Mouse (Mus musculus) hematopoietic stem cell, adult 5-6 weeks (primary cell): ENCODE measurements at regions not wholly inside any gene's neighbourhood (a gene's known extent, or its start where the extent isn't known, plus 50 kb on each side); places are given as distances from the start of the nearest gene placed in this dataset.

Experiments used
- ATAC-seq, 2 experiments: fragments of 125-278 bp in 1 of 2; replicated peaks in 1 of 2; 2 replicates each; pipeline ENCODE4 v1.8.0; 2016 to 2017; ENCODE audit warnings: inconsistent platforms in 2 of 2, mild to moderate bottlenecking in 2 of 2, moderate number of reproducible peaks in 2 of 2, low read depth in 1 of 2, moderate TSS enrichment in 1 of 2; ENCODE audit not compliant: low FRiP score in 2 of 2, poor library complexity in 2 of 2, severe bottlenecking in 2 of 2, insufficient read depth in 1 of 2, low TSS enrichment in 1 of 2

- ATAC-seq: no peak
Observed at GRCm38 (mm10) chr12:77696662-77697061, 458.7 kb downstream of the Fut8 start.

- no peak for ATAC-seq
Observed at GRCm38 (mm10) chr12:77698088-77698487, 460.2 kb downstream of the Fut8 start.

- no peak for ATAC-seq
Observed at GRCm38 (mm10) chr12:77699896-77700605, 462.1 kb downstream of the Fut8 start.

- no peak for ATAC-seq
Observed at GRCm38 (mm10) chr12:77715506-77715905, 477.6 kb downstream of the Fut8 start.

GRCm38 (mm10) chr12:77715979-77716378, 478.1 kb downstream of the Fut8 start:
- no peak for ATAC-seq

GRCm38 (mm10) chr12:77727766-77728165, 466.3 kb upstream of the Gm6657 start:
- ATAC-seq: no peak

GRCm38 (mm10) chr12:77739047-77739760, 454.8 kb upstream of the Gm6657 start:
- no peak for ATAC-seq

- ATAC-seq: no peak
Observed at GRCm38 (mm10) chr12:77742716-77743115, 451.3 kb upstream of the Gm6657 start.

- no peak for ATAC-seq
Observed at GRCm38 (mm10) chr12:77749438-77750007, 444.5 kb upstream of the Gm6657 start.

- ATAC-seq: no peak
Observed at GRCm38 (mm10) chr12:77752181-77752580, 441.9 kb upstream of the Gm6657 start.

GRCm38 (mm10) chr12:77756021-77756420, 438.0 kb upstream of the Gm6657 start:
- no peak for ATAC-seq

- no peak for ATAC-seq
Observed at GRCm38 (mm10) chr12:77760976-77761375, 433.1 kb upstream of the Gm6657 start.

- no peak for ATAC-seq
Observed at GRCm38 (mm10) chr12:77776011-77776546, 418.0 kb upstream of the Gm6657 start.

GRCm38 (mm10) chr12:77776755-77777154, 417.3 kb upstream of the Gm6657 start:
- ATAC-seq: no peak

GRCm38 (mm10) chr12:77780885-77781698, 412.9 kb upstream of the Gm6657 start:
- peak; percentile 81 to 84 for ATAC-seq

- no peak for ATAC-seq
Observed at GRCm38 (mm10) chr12:77783909-77784308, 410.1 kb upstream of the Gm6657 start.

GRCm38 (mm10) chr12:77785647-77786046, 408.4 kb upstream of the Gm6657 start:
- ATAC-seq: no peak
